Mouse (Mus musculus): ENCODE measurements around the gene Smdt1. TPM values are rescaled to one million over a fixed set of nuclear protein-coding genes. Genes with fewer than 3 reads are reported as not detected.

Smdt1 gene
- total and polyA plus RNA-seq, 2 experiments from 2014 or later: 167 to 337 TPM

- Histone ChIP-seq H3K36me3 (ENCODE audit: insufficient read depth) (no peaks in the 10 kb centered on the region), H3K27ac (ENCODE audit: low read depth, low read length) (no peak overlapping the region), H3K4me2 (ENCODE audit: low read depth) (no peak overlapping the region), H3K4me3 (ENCODE audit: low read depth, low read length) (no peak overlapping the region), H3K4me1 (ENCODE audit: insufficient read depth) (no peaks in the 10 kb centered on the region), H3K9ac (no peak overlapping the region), H3K9me3 (ENCODE audit: low read length) (no peaks in the 10 kb centered on the region), H3K27me3 (ENCODE audit: insufficient read depth, low read length) (no peaks in the 10 kb centered on the region)
- ATAC-seq (no peak), DNase-seq (no peak)
- WGBS: 84% methylated on average over 3 of the region's 3 CpGs
- no peak for TF ChIP-seq CTCF (IDR thresholded peaks at IDR 0.05; ENCODE audit: low read depth)
Observed at GRCm38 (mm10) chr15:82307107-82307506, 31.7 kb upstream of the Smdt1 start.

GRCm38 (mm10) chr15:82308416-82308815 is 30.3 kb upstream of the Smdt1 start:
- 86% methylated on average over 3 of the region's 3 CpGs for WGBS
- no peak for TF ChIP-seq CTCF (IDR thresholded peaks at IDR 0.05; ENCODE audit: low read depth)
- no peaks in the 10 kb centered on the region for H3K27me3 ChIP-seq (ENCODE audit: insufficient read depth, low read length)
- no peaks in the 10 kb centered on the region for H3K36me3 ChIP-seq (ENCODE audit: insufficient read depth)
- no peak overlapping the region for H3K27ac ChIP-seq (ENCODE audit: low read depth, low read length)
- no peak overlapping the region for H3K4me3 ChIP-seq (ENCODE audit: low read depth, low read length)
- H3K9me3 ChIP-seq (ENCODE audit: low read length): no peaks in the 10 kb centered on the region
- no peak for ATAC-seq
- no peak for DNase-seq
- no peak overlapping the region for H3K4me2 ChIP-seq (ENCODE audit: low read depth)
- no peak overlapping the region for H3K9ac ChIP-seq
- no peaks in the 10 kb centered on the region for H3K4me1 ChIP-seq (ENCODE audit: insufficient read depth)

GRCm38 (mm10) chr15:82317839-82318238 is 20.9 kb upstream of the Smdt1 start:
- ATAC-seq: no peak
- H3K36me3 ChIP-seq (ENCODE audit: insufficient read depth): no peaks in the 10 kb centered on the region
- no peak overlapping the region for H3K27ac ChIP-seq (ENCODE audit: low read depth, low read length)
- no peak overlapping the region for H3K4me2 ChIP-seq (ENCODE audit: low read depth)
- no peaks in the 10 kb centered on the region for H3K9me3 ChIP-seq (ENCODE audit: low read length)
- no peaks in the 10 kb centered on the region for H3K4me1 ChIP-seq (ENCODE audit: insufficient read depth)
- DNase-seq: no peak
- WGBS: 88% methylated on average over 6 of the region's 6 CpGs
- no peak overlapping the region for H3K4me3 ChIP-seq (ENCODE audit: low read depth, low read length)
- no peak overlapping the region for H3K9ac ChIP-seq
- TF ChIP-seq CTCF (IDR thresholded peaks at IDR 0.05; ENCODE audit: low read depth): no peak
- H3K27me3 ChIP-seq (ENCODE audit: insufficient read depth, low read length): no peaks in the 10 kb centered on the region

GRCm38 (mm10) chr15:82319613-82320012 is 19.1 kb upstream of the Smdt1 start:
- Histone ChIP-seq H3K9me3 (ENCODE audit: low read length) (no peaks in the 10 kb centered on the region), H3K27ac (ENCODE audit: low read depth, low read length) (no peak overlapping the region), H3K36me3 (ENCODE audit: insufficient read depth) (no peaks in the 10 kb centered on the region), H3K27me3 (ENCODE audit: insufficient read depth, low read length) (no peaks in the 10 kb centered on the region), H3K9ac (no peak overlapping the region), H3K4me2 (ENCODE audit: low read depth) (no peak overlapping the region), H3K4me1 (ENCODE audit: insufficient read depth) (no peaks in the 10 kb centered on the region), H3K4me3 (ENCODE audit: low read depth, low read length) (no peak overlapping the region)
- no peak for TF ChIP-seq CTCF (IDR thresholded peaks at IDR 0.05; ENCODE audit: low read depth)
- ATAC-seq (no peak), DNase-seq (no peak)
- 52% methylated on average over 1 of the region's 1 CpGs for WGBS

GRCm38 (mm10) chr15:82322195-82322594 is 16.6 kb upstream of the Smdt1 start:
- no peak for ATAC-seq
- WGBS: 82% methylated on average over 8 of the region's 8 CpGs
- Histone ChIP-seq H3K4me2 (ENCODE audit: low read depth) (no peak overlapping the region), H3K36me3 (ENCODE audit: insufficient read depth) (no peaks in the 10 kb centered on the region), H3K9me3 (ENCODE audit: low read length) (no peaks in the 10 kb centered on the region), H3K27ac (ENCODE audit: low read depth, low read length) (no peak overlapping the region), H3K4me1 (ENCODE audit: insufficient read depth) (no peaks in the 10 kb centered on the region), H3K9ac (no peak overlapping the region), H3K27me3 (ENCODE audit: insufficient read depth, low read length) (no peaks in the 10 kb centered on the region), H3K4me3 (ENCODE audit: low read depth, low read length) (no peak overlapping the region)
- no peak for TF ChIP-seq CTCF (IDR thresholded peaks at IDR 0.05; ENCODE audit: low read depth)
- no peak for DNase-seq

GRCm38 (mm10) chr15:82325382-82325781 is 13.4 kb upstream of the Smdt1 start:
- ATAC-seq: no peak
- H3K27ac ChIP-seq (ENCODE audit: low read depth, low read length): no peak overlapping the region
- TF ChIP-seq CTCF (IDR thresholded peaks at IDR 0.05; ENCODE audit: low read depth): no peak
- no peak overlapping the region for H3K4me2 ChIP-seq (ENCODE audit: low read depth)
- no peaks in the 10 kb centered on the region for H3K36me3 ChIP-seq (ENCODE audit: insufficient read depth)
- DNase-seq: no peak
- 67% methylated on average over 2 of the region's 2 CpGs for WGBS
- no peaks in the 10 kb centered on the region for H3K4me1 ChIP-seq (ENCODE audit: insufficient read depth)
- no peaks in the 10 kb centered on the region for H3K9me3 ChIP-seq (ENCODE audit: low read length)
- H3K4me3 ChIP-seq (ENCODE audit: low read depth, low read length): no peak overlapping the region
- H3K9ac ChIP-seq: no peak overlapping the region
- no peaks in the 10 kb centered on the region for H3K27me3 ChIP-seq (ENCODE audit: insufficient read depth, low read length)

- Histone ChIP-seq H3K4me1 (ENCODE audit: insufficient read depth) (peaks cover 6% of the 10 kb centered on the region), H3K36me3 (ENCODE audit: insufficient read depth) (0 out of 2 replicates have a peak, but pooled peaks cover 9% of the 10 kb centered on the region), H3K9me3 (ENCODE audit: low read length) (no peaks in the 10 kb centered on the region), H3K27ac (ENCODE audit: low read depth, low read length) (no peak overlapping the region), H3K4me2 (ENCODE audit: low read depth) (no peak overlapping the region), H3K4me3 (ENCODE audit: low read depth, low read length) (no peak overlapping the region), H3K27me3 (ENCODE audit: insufficient read depth, low read length) (no peaks in the 10 kb centered on the region), H3K9ac (no peak overlapping the region)
- TF ChIP-seq CTCF (IDR thresholded peaks at IDR 0.05; ENCODE audit: low read depth): no peak
- 91% methylated on average over 4 of the region's 4 CpGs for WGBS
- no peak for ATAC-seq
- DNase-seq: no peak
Observed at GRCm38 (mm10) chr15:82335194-82335593, 3.6 kb upstream of the Smdt1 start.

- TF ChIP-seq CTCF (IDR thresholded peaks at IDR 0.05; ENCODE audit: low read depth): no peak
- no peak overlapping the region for H3K4me3 ChIP-seq (ENCODE audit: low read depth, low read length)
- no peak overlapping the region for H3K4me2 ChIP-seq (ENCODE audit: low read depth)
- H3K27ac ChIP-seq (ENCODE audit: low read depth, low read length): no peak overlapping the region
- H3K4me1 ChIP-seq (ENCODE audit: insufficient read depth): peaks cover 6% of the 10 kb centered on the region
- H3K36me3 ChIP-seq (ENCODE audit: insufficient read depth): 0 out of 2 replicates have a peak, but pooled peaks cover 9% of the 10 kb centered on the region
- peaks cover 7% of the 10 kb centered on the region; the same call in 1 of the 2 replicates for H3K27me3 ChIP-seq (ENCODE audit: insufficient read depth, low read length)
- DNase-seq (no peak), ATAC-seq (no peak)
- WGBS: 62% methylated on average over 12 of the region's 12 CpGs
- no peaks in the 10 kb centered on the region for H3K9me3 ChIP-seq (ENCODE audit: low read length)
- no peak overlapping the region for H3K9ac ChIP-seq
Observed at GRCm38 (mm10) chr15:82336629-82337028, 2.1 kb upstream of the Smdt1 start.

Data from forebrain, postnatal 0 days (tissue).